ENCODE assay signal across 8 mouse cellular contexts in the genomic region with DNA sequence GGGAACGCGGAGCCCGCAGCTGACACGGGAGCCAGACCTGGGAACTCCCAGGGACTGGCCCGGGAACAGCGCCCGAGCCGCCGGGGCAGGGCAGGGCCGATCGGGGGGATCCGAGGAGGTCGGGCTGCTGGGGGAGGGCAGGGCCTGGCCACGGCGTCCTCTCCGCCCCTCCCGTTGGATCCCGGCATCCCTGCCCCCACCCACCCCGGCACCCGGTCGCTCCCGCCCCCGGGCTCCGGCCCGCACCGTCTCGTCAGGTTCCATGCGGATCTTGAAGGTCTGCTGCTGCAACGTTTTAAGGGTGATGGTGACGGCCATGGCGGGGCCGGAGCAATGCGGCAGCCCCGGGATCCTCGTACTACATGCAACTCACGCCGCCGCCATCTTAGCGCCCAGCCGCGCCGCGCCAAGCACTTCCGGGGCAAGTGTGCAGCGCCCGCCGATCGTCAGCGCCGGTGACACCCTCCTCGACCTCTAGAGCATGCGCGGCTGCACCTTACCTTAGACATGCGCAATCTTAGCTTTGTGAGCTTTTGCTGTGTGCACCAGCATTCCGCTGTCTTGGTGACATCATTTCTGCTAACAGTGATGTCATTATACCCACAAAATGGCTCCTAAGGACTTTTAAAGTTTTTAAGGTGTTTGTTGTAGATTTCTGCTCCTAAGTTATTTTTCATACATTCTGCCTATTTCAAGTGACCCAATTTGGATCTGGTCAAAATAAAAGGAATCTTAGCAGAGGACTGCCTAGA. TPM values are rescaled to one million over a fixed set of nuclear protein-coding genes. Genes with fewer than 3 reads are reported as not detected.
DNase-seq lines count a peak whose midpoint lies in the region; ATAC-seq lines count a peak whose summit lies in the region.

A gene (minus strand): TSS at position 418 of the 752 bp plus-strand sequence.

- ATAC-seq in hematopoietic stem cell, adult 5-6 weeks (replicated peaks in 1 of 2; ENCODE audit: insufficient read depth in 1 of 2, low FRiP score in 2 of 2, low TSS enrichment in 1 of 2, low read depth in 1 of 2, poor library complexity in 2 of 2, severe bottlenecking in 2 of 2), result peak; percentile 94 to 95
- peak; percentile 95 for ATAC-seq in lung, embryonic 16.5 days (ENCODE audit: low read depth)

- H3K4me1 ChIP-seq in lung, embryonic 16.5 days (replicated peaks; ENCODE audit: control insufficient read depth, insufficient read depth, low read length), result peaks cover 35% of the 10 kb centered on the region

- WGBS in lung, embryonic 16.5 days, result under 1% methylated on average over 54 of the region's 55 CpGs

- peak within 1 kb of the TSS; percentile 82 for H3K9ac ChIP-seq in lung, embryonic 16.5 days (ENCODE audit: low read length)

- peak; percentile 92 for DNase-seq in MEL-GATA-1-ER (ENCODE audit: extremely low read depth, low read depth)
- DNase-seq in cerebellum, adult 8-10 months, result peak; percentile 87
- DNase-seq in forelimb bud, embryonic 11.5 days (ENCODE audit: low read depth, low spot score), result peak; percentile 96
- peak; percentile 78 for DNase-seq in layer of hippocampus, adult 9-10 months (ENCODE audit: low spot score)
- peak; percentile 80 for DNase-seq in ovary, postnatal 10 days (ENCODE audit: low spot score)
- peak; percentile 86 to 87 for DNase-seq in thymus, postnatal 10 days (ENCODE audit: low spot score in 2 of 2)

- H3K36me3 ChIP-seq in lung, embryonic 16.5 days (ENCODE audit: control insufficient read depth, insufficient read depth, low read length), result peaks cover 60% of the 10 kb centered on the region

- no peaks in the 10 kb centered on the region for H3K9me3 ChIP-seq in lung, embryonic 16.5 days (ENCODE audit: control insufficient read depth, low read length)

- no peaks in the 10 kb centered on the region for H3K27me3 ChIP-seq in lung, embryonic 16.5 days (ENCODE audit: control insufficient read depth, insufficient read depth, low read depth, low read length)

- peak within 1 kb of the TSS; percentile 74 for H3K4me3 ChIP-seq in lung, embryonic 16.5 days (ENCODE audit: low read length)

- H3K4me2 ChIP-seq in lung, embryonic 16.5 days (ENCODE audit: low read depth, low read length), result peak within 1 kb of the TSS; percentile 51

- peak within 1 kb of the TSS; percentile 80 for H3K27ac ChIP-seq in lung, embryonic 16.5 days (ENCODE audit: low read length)

RNA-seq across cellular contexts. Expression of the gene that starts here (rescaled TPM):
- 27.4 and 32.7 TPM in 2 replicates for total RNA-seq in hematopoietic stem cell, adult 5-6 weeks (2017)
- 110 and 120 TPM in 2 replicates for polyA plus RNA-seq in lung, embryonic 16.5 days (2015; fragmentation: Nextera tagmentation; extraction: Ambion mirVana)

Comparison
In these comparisons a context has a peak if more than half of its experiments do, and no peak if none do; other contexts are left out.
1. Peak in every context shown above with its lines: DNase-seq, ATAC-seq, H3K4me3 ChIP-seq and H3K27ac ChIP-seq.